Mouse (Mus musculus): Measurements from ENCODE around the gene Fnip1. TPM values are rescaled to one million over a fixed set of nuclear protein-coding genes. Genes with fewer than 3 reads are reported as not detected.

The Fnip1 gene
- polyA plus RNA-seq, 1 experiment: 15.8 TPM

DNA sequence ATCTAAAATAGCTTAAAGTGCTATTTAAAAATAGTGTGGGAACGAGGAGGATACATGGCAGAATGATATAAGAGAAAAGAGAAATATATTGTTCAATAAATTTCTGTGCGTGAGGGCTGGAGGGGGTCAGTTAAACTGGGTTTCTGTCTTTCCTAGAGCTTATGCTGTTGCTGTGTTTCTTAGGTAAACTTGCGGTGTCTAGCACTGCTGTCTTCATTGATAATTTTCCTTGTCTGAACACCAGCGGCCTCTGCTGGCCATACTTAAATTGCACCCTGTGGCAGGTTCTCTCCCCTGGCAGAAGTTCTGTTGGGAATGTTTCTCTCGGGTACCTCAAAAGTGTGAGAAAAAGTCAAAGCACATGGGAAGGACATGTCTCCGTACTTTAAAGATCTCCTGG lies 96.9 kb downstream of the Fnip1 start:
- Histone ChIP-seq H3K4me1 (ENCODE audit: control insufficient read depth, insufficient read depth, low read length) (no peaks in the 10 kb centered on the region), H3K27ac (ENCODE audit: insufficient read depth, low read length) (no peak overlapping the region), H3K4me3 (ENCODE audit: insufficient read depth, low read length) (no peak overlapping the region)
- TF ChIP-seq CTCF (IDR thresholded peaks at IDR 0.05; ENCODE audit: extremely low read depth, insufficient read depth, low read length): peak; percentile 76
- TF ChIP-seq POLR2A (IDR thresholded peaks at IDR 0.05; ENCODE audit: extremely low read depth, insufficient read depth, low read length): no peak

GRCm38 (mm10) chr11:54539031-54539430 lies 101.0 kb downstream of the Fnip1 start:
- no peak overlapping the region for H3K27ac ChIP-seq (ENCODE audit: insufficient read depth, low read length)
- no peak overlapping the region for H3K4me3 ChIP-seq (ENCODE audit: insufficient read depth, low read length)
- TF ChIP-seq POLR2A (IDR thresholded peaks at IDR 0.05; ENCODE audit: extremely low read depth, insufficient read depth, low read length) (no peak), CTCF (IDR thresholded peaks at IDR 0.05; ENCODE audit: extremely low read depth, insufficient read depth, low read length) (no peak)
- H3K4me1 ChIP-seq (ENCODE audit: control insufficient read depth, insufficient read depth, low read length): no peaks in the 10 kb centered on the region

DNA sequence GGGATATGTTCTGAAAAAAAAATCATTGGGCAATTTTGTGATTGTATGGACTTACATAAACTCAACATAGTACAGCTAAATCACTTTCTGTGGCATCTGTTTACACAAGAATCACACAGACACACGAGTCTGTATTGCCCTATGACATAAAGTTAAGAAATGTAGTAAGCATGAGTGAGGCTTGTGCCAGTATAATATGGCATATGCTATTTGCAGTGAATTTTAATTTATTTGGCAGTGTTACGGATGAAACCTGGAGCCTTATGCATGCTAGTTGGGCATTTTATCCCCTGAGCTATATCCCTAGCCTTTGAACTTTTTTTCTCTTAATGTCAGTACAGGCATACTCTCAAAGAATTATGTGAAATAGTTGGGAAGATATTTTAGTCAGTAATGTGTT lies 101.5 kb downstream of the Fnip1 start:
- no peaks in the 10 kb centered on the region for H3K4me1 ChIP-seq (ENCODE audit: control insufficient read depth, insufficient read depth, low read length)
- H3K4me3 ChIP-seq (ENCODE audit: insufficient read depth, low read length): no peak overlapping the region
- TF ChIP-seq POLR2A (IDR thresholded peaks at IDR 0.05; ENCODE audit: extremely low read depth, insufficient read depth, low read length) (no peak), CTCF (IDR thresholded peaks at IDR 0.05; ENCODE audit: extremely low read depth, insufficient read depth, low read length) (no peak)
- no peak overlapping the region for H3K27ac ChIP-seq (ENCODE audit: insufficient read depth, low read length)

- H3K4me3 ChIP-seq (ENCODE audit: insufficient read depth, low read length): no peak overlapping the region
- H3K4me1 ChIP-seq (ENCODE audit: control insufficient read depth, insufficient read depth, low read length): no peaks in the 10 kb centered on the region
- no peak overlapping the region for H3K27ac ChIP-seq (ENCODE audit: insufficient read depth, low read length)
- TF ChIP-seq POLR2A (IDR thresholded peaks at IDR 0.05; ENCODE audit: extremely low read depth, insufficient read depth, low read length) (no peak), CTCF (IDR thresholded peaks at IDR 0.05; ENCODE audit: extremely low read depth, insufficient read depth, low read length) (no peak)
Observed at GRCm38 (mm10) chr11:54540328-54540727, 102.3 kb downstream of the Fnip1 start.

GRCm38 (mm10) chr11:54542414-54542813 lies 104.4 kb downstream of the Fnip1 start:
- Histone ChIP-seq H3K27ac (ENCODE audit: insufficient read depth, low read length) (no peak overlapping the region), H3K4me1 (ENCODE audit: control insufficient read depth, insufficient read depth, low read length) (no peaks in the 10 kb centered on the region), H3K4me3 (ENCODE audit: insufficient read depth, low read length) (no peak overlapping the region)
- no peak for TF ChIP-seq CTCF (IDR thresholded peaks at IDR 0.05; ENCODE audit: extremely low read depth, insufficient read depth, low read length)
- TF ChIP-seq POLR2A (IDR thresholded peaks at IDR 0.05; ENCODE audit: extremely low read depth, insufficient read depth, low read length): no peak

GRCm38 (mm10) chr11:54554970-54555369 lies 117.0 kb downstream of the Fnip1 start:
- H3K4me1 ChIP-seq (ENCODE audit: control insufficient read depth, insufficient read depth, low read length): no peaks in the 10 kb centered on the region
- no peak overlapping the region for H3K27ac ChIP-seq (ENCODE audit: insufficient read depth, low read length)
- H3K4me3 ChIP-seq (ENCODE audit: insufficient read depth, low read length): no peak overlapping the region
- no peak for TF ChIP-seq CTCF (IDR thresholded peaks at IDR 0.05; ENCODE audit: extremely low read depth, insufficient read depth, low read length)
- no peak for TF ChIP-seq POLR2A (IDR thresholded peaks at IDR 0.05; ENCODE audit: extremely low read depth, insufficient read depth, low read length)

DNA sequence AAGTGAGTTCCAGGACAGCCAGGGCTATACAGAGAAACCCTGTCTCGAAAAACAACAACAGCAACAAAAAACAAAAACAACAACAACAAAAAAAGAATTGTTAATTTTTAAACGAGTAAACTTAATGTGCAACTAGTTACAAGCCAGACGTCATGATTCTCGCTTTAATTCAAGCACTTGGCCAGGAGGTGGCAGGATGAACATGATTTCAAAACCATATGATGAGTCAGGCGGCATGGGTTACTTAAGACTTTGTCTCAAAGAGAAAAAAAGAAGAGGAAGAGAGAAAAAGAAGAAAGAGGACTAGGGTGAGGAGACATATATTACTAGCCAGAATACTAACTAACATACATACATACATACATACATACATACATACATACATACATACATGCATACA lies 124.8 kb downstream of the Fnip1 start:
- no peak overlapping the region for H3K4me3 ChIP-seq (ENCODE audit: insufficient read depth, low read length)
- peak; percentile 43 for TF ChIP-seq CTCF (IDR thresholded peaks at IDR 0.05; ENCODE audit: extremely low read depth, insufficient read depth, low read length)
- no peak for TF ChIP-seq POLR2A (IDR thresholded peaks at IDR 0.05; ENCODE audit: extremely low read depth, insufficient read depth, low read length)
- H3K4me1 ChIP-seq (ENCODE audit: control insufficient read depth, insufficient read depth, low read length): no peaks in the 10 kb centered on the region
- no peak overlapping the region for H3K27ac ChIP-seq (ENCODE audit: insufficient read depth, low read length)

Other genes starting within 250 kb of the Fnip1 start
- not detected in 2 replicates for gene Csf2, start 188.5 kb upstream of the Fnip1 start, polyA plus RNA-seq (2012; rRNA removed)
- gene Il3, start 170.9 kb upstream of the Fnip1 start, polyA plus RNA-seq (2012; rRNA removed): not detected in 2 replicates
- 191 and 192 TPM in 2 replicates for gene Acsl6, start 134.4 kb upstream of the Fnip1 start, polyA plus RNA-seq (2012; rRNA removed)
- gene Meikin, start 67.5 kb upstream of the Fnip1 start, polyA plus RNA-seq (2012; rRNA removed): not detected in 2 replicates
- 15.7 and 19.5 TPM in 2 replicates for gene Rapgef6, start 84.6 kb downstream of the Fnip1 start, polyA plus RNA-seq (2012; rRNA removed)